Mouse (Mus musculus) heart, postnatal 4 days (tissue): ENCODE data around the gene Rpap1. TPM values are rescaled to one million over a fixed set of nuclear protein-coding genes. Genes with fewer than 3 reads are reported as not detected.

Source experiments
- DNase-seq: peaks from one replicate; pipeline ENCODE4 v3.0.0; 2021
- total RNA-seq, 2 experiments: library from RNA; stranded (reverse); gene quantifications; 2 replicates each; pipeline ENCODE4 v1.2.3; 2021

Gene Rpap1
- 10 to 100 TPM; 16.1 to 18.7 TPM for total RNA-seq

DNA sequence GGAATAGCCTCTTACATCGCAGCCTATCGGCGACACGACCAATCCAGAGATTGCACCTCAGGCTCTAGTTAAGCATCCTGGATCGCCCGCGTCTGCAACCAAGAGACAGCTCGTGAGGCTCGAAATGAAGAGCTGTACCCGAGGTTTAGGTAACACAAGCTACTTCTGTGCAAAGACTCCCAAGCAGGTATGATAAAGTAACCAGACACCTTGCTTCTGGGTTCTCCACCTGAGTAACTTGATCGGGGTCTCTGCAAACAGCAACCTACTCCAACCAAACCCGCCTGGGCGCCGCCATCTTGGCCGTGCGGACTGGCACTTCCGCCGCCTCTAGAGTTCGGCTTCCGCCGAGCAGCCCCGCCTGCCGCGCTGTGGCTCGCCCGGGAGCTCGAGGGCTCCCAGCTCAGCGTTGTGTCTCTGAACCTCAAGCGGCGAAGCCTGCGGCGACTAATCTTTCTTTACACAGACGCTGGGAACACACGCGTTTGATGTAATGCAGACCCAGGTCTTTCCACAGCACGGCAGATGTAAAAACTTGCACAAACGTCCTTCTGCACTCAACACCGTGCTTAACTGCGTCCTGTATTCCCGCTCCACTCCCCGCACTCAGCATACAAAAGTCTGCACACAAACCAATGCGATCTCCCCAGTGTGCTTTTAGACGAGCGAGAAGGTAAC is at the start of gene Rpap1:
Gene Rpap1, minus strand, starts transcription at position 332 of the 678 bp plus-strand sequence.
- peak; percentile 84 for DNase-seq

- DNase-seq = no peak
Observed at GRCm38 (mm10) chr2:119834231-119834630, 46.9 kb upstream of the Rpap1 start.

- DNase-seq = no peak
Observed at GRCm38 (mm10) chr2:119830579-119830978, 43.2 kb upstream of the Rpap1 start.

GRCm38 (mm10) chr2:119821136-119821535 is 33.8 kb upstream of the Rpap1 start:
- no peak for DNase-seq

DNA sequence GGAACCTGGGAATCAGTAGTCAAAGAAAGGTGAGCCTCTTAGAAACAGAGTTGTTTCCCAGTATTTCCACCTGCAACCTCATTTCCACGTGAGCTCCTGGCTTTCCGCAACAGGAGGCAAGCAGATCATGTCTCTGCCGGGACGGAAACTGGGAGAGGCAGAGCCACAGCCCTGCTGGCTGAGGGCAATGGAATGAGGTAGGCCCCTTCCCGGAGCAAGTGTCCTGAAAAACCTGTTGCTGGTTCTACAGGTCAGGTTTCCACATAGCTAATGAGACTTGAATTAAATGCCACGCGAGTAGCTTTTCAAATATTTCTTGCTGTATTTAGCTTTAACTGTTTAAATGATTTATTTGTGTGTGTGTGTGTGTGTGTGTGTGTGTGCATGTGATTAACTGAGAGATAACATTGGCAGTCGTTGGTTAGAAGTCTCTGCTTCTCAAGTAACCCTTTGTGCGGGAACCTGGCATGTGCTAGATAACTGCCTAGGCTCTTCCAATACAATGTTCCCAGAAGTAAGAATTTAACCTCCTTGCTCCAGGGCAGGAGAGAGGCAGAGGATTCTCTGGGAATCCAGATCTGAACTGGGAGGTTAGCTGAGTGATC is 31.4 kb upstream of the Rpap1 start:
- DNase-seq = no peak

DNA sequence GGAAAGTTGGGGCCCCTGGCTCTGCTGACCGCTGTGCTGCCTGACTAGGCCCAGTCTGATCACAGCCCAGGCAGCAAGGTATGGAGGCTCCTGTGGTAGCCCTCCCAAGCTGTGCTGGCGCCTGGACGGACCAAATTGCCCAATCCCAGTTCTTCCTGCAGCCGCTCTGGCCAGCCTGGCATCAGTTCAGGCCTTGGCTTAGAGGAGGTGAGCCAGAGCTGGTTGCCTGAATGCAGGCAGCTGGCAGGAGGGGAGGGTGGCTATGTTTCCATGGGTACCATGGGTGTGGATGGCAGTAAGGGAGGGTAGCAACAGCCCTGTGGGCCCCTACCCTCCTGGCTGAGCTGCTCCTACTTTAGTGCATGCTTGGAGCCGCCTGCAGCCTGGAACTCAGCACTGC is 29.7 kb upstream of the Rpap1 start:
- no peak for DNase-seq

GRCm38 (mm10) chr2:119816611-119817010 is 29.3 kb upstream of the Rpap1 start:
- DNase-seq = no peak

- DNase-seq = peak; percentile 71
Observed at GRCm38 (mm10) chr2:119814376-119814933, 27.1 kb upstream of the Rpap1 start.

- no peak for DNase-seq
Observed at GRCm38 (mm10) chr2:119811490-119812146, 24.3 kb upstream of the Rpap1 start.

GRCm38 (mm10) chr2:119810890-119811289 is 23.6 kb upstream of the Rpap1 start:
- DNase-seq = no peak

- DNase-seq = no peak
Observed at GRCm38 (mm10) chr2:119808881-119809280, 21.5 kb upstream of the Rpap1 start.

DNA sequence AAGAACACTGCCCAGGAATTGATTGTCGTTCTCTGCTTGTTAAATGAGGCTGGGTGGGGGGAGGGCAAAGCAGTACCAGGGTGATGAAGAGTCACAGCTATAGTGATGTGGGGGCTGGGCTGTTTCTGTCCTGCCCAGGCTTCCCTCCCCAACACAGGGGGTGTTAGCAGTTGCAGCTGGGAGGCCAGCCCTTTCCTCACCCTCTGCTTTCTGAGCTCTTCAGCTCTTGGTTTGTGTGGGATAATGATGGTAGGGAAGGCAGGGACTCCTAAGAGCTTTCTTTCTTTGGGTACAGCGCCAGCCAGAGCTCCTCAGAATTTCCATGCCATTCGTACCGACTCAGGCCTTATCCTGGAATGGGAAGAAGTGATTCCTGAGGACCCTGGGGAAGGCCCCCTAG is 21.1 kb upstream of the Rpap1 start:
- DNase-seq = no peak

- no peak for DNase-seq
Observed at GRCm38 (mm10) chr2:119805536-119805935, 18.2 kb upstream of the Rpap1 start.

DNA sequence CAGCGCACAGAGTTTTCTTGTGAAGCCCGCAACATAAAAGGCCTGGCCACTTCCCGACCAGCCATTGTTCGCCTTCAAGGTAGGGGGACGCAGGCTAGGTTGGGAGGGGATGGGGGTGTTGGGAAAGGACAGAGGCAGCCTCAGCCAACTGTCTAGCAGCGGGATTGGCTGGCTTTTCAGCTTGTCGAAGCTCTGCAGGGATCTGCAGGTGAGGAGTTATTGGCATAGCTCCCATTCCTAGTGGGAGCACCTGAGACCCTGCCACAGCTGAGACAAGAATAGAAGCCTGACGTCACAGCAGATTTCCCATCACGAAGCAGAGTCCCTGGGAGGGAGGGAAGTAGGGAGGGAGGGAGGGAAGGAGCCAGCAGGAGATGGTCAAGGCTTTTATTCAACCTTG is 17.4 kb upstream of the Rpap1 start:
- no peak for DNase-seq

DNA sequence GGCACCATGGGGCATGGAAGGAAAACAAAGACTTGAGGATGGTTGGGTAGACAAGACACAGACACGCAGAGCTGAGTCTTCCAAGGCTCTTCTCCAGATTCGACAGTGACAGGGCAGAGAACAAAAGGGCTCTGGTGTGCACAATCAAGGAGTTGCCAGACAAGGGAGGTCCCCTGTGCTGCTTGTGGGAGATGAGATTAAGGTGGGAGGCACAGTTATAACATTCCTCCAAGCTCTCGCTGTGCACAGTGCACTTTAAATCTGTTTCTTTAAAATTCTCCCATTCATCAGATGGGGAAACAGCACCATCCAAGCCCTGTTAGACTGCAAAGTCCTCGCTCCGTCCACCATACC is 16.9 kb upstream of the Rpap1 start:
- DNase-seq = no peak

DNA sequence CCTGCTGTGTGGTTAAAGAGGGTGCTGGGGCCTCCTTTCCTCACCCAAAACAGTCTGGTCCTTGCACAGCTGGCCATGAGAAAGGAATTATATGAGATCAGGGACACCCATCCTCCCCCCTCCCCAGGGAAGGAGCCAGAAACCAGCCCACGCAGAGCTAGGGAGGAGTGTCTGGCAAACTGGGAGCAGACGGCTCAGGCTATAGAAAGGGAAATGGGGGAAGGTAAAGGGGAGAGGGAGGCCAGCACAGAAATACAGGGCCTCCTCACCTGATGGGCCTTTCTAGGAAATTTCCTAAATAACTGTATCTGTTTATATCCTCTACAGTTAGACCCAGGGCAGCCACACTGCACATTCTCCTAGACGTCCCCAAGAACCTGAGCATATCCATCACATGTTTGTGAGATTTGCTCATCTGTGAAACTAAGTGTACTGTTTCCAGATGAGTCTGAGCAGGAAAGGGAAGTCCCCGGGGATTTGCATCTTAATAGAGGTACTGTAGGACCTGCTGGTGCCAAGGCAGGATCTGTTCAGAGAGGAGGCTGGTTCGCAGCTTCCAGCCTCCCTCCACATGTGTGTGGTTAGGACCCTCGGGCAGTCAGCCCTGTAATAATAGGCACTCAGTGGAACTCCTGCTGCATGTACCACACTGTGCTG is 16.4 kb upstream of the Rpap1 start:
- DNase-seq = peak; percentile 48

- DNase-seq = peak; percentile 33
Observed at GRCm38 (mm10) chr2:119802767-119803617, 15.7 kb upstream of the Rpap1 start.

- DNase-seq = no peak
Observed at GRCm38 (mm10) chr2:119800876-119801846, 13.8 kb upstream of the Rpap1 start.

DNA sequence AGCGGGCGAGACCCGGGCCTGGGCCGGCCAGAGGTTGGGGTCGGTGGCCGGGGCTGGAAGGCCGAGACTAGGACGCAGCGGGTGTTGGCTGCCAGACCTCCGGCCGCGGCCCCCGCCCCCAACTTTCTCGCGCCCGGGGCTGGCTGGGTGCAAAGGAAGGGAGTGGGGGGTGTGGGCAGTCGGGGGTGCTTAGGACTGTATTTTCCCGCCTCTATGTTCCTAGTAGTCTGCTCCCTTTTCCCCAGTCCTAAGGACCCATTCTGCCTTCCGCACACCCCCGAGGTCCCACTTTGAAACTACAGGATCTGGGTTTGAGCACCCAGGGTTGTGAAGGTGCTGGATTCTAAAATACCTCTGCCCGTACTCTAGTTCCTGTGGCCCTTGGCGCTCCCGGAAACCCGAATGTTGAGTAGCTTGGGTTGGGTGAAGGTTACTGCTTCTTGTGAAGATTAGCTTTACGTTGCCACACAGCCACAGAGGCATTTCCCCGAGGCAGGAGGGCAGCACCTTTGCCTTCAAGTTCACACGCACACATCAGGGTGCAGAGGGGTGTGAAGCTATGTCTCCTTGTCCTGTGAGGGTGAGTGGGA is 12.7 kb upstream of the Rpap1 start:
- no peak for DNase-seq

DNA sequence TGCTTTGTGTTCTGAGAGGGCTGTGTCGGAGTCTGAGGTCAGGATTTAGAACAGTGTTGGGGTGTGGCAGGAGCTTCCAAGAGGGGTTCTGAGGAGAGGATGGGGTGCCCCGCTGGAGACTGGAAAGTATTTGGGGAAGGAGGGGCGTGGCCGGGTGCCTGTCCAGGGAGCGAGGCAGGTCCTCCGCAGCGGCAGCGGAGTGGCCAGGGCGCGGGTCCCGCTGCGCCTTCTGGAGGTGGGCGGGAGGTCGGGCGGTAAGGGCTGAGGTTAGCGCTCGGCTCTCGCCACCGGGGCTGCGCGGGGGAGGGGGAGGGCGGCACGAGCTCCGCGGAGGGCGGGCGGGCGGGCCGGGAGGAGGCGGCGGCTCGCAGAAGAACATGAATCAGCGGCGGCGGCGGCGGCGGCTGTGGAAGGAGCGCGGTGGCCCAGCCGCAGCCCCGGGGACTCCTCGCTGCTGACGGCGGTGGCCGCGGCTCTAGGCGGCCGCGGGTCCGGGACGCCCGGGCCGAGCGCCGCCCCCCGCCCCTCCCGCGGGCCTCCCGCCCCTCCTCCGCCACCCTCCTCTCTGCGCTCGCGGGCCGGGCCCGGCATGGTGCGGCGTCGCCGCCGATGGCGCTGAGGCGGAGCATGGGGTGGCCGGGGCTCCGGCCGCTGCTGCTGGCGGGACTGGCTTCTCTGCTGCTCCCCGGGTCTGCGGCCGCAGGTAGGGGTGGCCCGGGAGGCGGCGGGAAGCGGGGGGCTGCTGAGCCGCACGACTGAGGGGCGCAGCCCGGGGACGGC is 12.0 kb upstream of the Rpap1 start:
- DNase-seq = peak; percentile 56
